Mouse (Mus musculus): Measurements from ENCODE around the gene Rps5. TPM values are rescaled to one million over a fixed set of nuclear protein-coding genes. Genes with fewer than 3 reads are reported as not detected.
"Not testable (repeated sequence)": the region's sequence is repeated elsewhere in the genome, so short reads cannot be mapped to it uniquely, and the experiment has no call there.

Rps5 gene
- 100 to 1,000 TPM; 374 to 377 TPM for total RNA-seq (2021)
- long read RNA-seq, experiment 1, transcript Rps5-201 (6 exons, 761 nt), result major isoform, 45 of 49 reads
- long read RNA-seq, experiment 1, partial matches to known transcripts, result 2 of 49 reads
- long read RNA-seq, experiment 1, other reads (novel, unspliced or antisense), result 2 of 49 reads
- long read RNA-seq, experiment 2, transcript Rps5-201 (6 exons, 761 nt), result major isoform, 43 of 46 reads
- long read RNA-seq, experiment 2, partial matches to known transcripts, result 0 of 46 reads
- long read RNA-seq, experiment 2, other reads (novel, unspliced or antisense), result 3 of 46 reads

DNA sequence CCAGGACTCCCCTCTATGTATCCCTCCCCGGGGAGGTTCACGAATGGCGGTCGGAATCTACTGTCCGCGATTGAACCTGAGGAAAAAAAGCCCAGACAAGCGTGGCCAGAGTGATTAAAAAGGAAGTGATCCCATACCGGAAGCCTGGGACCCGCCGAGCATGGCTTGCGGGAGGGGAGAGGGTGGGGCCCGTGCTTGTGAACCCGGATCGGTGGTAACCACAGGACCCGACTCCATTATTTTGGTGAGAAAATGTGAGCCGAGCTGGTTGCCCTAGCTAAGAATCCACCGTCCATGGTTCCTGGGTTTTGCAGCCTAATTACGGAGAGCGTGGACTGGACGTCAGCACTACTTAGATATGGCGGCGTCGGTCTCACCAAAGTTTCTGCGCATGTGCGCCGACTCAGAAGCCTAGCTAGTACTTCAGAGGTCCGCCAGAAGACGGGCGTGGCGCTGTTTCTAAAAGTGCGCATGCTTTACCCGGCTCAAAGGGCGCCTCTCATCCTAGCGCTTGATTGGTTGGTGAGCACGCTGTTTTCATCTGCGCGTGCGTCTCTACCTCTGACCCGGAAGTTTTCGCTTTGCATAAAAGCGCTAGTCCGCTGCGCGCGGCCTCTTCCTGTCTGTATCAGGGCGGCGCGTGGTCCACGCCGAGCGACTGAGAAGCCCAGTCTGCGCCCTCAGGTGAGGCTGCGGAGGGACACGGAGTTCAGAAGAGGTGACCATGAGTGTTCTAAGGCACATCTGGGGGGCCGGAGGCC is at the start of gene Rps5:
Rps5 (plus strand) TSS at position 586 of the 761 bp plus-strand sequence.
- peak; percentile 94 for TF ChIP-seq CTCF (IDR thresholded peaks at IDR 0.05)
- intact Hi-C loops (cut with DNase I), result loop anchor here (2.0 to 5.0 kb wide), 5 partner anchors 23 to 130 kb away; partner anchors contain the start of genes Mzf1, Ube2m and Zfp324
- peak; percentile 97 to 99 for DNase-seq (ENCODE audit: extremely low spot score in 1 of 2, low spot score in 2 of 2)
- Histone ChIP-seq H3K4me3 (peak within 1 kb of the TSS; percentile 85), H3K27ac (peak within 1 kb of the TSS; percentile 98)

DNA sequence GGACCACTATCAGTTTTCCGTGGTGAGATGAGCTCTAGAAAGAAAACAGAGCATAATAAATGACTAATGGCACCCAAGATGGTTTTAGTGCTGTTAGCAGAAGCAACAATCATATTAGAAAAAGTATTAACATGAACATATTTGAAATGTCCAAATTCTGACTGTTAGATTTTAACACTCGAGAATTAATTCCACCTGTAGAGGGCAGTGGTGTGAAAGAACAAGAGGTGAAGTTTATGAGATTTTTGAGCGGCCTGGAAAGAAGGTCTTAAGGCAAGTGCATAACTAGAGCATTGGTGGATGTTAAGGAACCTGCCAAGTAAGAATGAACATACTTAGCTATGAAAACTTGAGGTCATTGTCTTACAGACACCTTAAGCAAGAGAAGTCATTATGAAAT is 47.8 kb upstream of the Rps5 start:
- no peak for DNase-seq (ENCODE audit: extremely low spot score in 1 of 2, low spot score in 2 of 2)
- Histone ChIP-seq H3K4me3 (no peak overlapping the region), H3K27ac (no peak overlapping the region)
- peak; percentile 57 for TF ChIP-seq CTCF (IDR thresholded peaks at IDR 0.05)
- intact Hi-C loops (cut with DNase I), result no loop called here

DNA sequence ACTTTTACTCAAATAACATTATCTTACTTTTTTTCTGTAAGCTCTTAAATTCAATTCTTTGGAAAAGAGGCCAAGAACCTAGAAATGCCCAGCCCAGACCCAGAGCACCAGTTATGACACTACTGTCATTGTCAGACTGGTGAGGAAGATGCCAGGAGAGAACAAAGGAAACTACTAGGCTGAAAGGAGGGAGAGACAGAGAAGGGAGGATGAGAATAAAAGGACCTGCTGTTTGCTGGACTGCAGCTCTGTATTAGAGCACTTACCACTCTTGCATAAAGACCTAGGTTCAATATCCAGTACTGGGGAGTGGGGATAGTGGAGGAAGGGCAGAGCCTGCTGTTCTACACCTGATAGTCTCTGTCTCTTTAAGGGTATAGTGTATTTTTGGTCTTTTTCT is 42.1 kb upstream of the Rps5 start:
- no peak for DNase-seq (ENCODE audit: extremely low spot score in 1 of 2, low spot score in 2 of 2)
- no peak for TF ChIP-seq CTCF (IDR thresholded peaks at IDR 0.05)
- Histone ChIP-seq H3K27ac (no peak overlapping the region), H3K4me3 (peak overlapping the region; percentile 86; the same call in 1 of the 2 replicates)
- intact Hi-C loops (cut with DNase I), result loop anchor here (1.0 to 10.0 kb wide), 5 partner anchors 62 to 458 kb away; partner anchors contain the start of genes Zfp329 and Zfp551

DNA sequence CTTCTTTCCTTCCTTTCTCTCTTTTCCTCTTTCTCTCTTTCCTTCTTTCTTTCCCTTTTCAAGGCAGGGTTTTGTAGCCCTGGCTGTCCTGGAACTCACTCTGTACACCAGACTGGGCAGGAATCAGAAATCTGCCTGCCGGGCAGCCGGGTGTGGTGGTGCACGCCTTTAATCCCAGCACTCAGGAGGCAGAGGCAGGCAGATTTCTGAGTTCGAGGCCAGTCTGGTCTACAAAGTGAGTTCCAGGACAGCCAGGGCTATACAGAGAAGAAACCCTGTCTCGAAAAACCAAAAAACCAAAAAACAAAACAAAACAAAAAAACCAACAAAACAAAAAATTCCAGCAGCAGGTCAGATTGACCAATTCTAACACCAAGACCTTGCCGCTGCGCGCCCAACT is 41.6 kb upstream of the Rps5 start:
- intact Hi-C loops (cut with DNase I), result loop anchor here (1.0 to 10.0 kb wide), 5 partner anchors 62 to 458 kb away; partner anchors contain the start of genes Zfp329 and Zfp551
- H3K27ac ChIP-seq, result peak overlapping the region; percentile 74; the same call in 1 of the 2 replicates
- DNase-seq (ENCODE audit: extremely low spot score in 1 of 2, low spot score in 2 of 2), result not testable (repeated sequence)
- peak overlapping the region; percentile 86 for H3K4me3 ChIP-seq

DNA sequence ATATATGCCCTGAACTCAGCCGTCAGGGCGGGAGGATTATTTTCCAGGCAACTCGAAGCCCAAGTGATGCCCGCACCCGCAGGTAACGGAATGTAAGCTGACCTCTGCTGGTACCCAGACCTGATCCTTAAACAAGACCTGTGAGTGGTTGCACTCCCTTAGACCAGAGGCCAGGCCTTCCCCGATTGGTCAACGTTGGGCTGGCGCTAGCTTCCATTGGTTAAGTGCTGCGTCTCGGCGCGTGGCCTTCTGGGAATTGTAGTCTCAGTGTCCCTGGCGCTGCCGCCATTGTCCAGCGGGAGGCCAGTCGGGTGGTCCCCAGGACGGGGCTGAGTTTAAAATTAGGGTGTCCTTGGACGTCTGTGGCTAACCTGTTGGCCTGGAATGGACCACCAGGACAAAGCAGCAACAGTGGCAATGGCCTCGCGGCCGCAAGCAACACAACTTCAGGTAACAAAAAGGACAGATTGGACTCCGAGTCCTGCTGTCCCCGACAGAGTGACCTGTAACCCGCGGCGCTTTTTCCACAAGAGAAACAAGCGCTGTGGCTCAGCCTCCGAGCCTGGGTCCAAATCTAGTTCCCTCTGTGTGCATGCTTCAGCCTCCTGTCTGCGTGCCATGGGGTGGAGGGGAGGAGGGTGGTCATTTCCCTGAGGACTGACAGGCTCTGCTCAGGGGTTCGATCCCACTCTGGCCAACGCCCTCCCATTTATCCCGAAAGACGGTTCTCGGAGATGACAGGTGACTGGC is 41.0 kb upstream of the Rps5 start, which contains the start of gene Zfp128:
Zfp128 (plus strand) TSS at position 267 of the 750 bp plus-strand sequence.
- intact Hi-C loops (cut with DNase I), result loop anchor here (1.0 to 10.0 kb wide), 6 partner anchors 16 to 459 kb away; partner anchors contain the start of genes Zfp329, Zfp551 and Zscan22
- peak; percentile 94 to 95 for DNase-seq (ENCODE audit: extremely low spot score in 1 of 2, low spot score in 2 of 2)
- TF ChIP-seq CTCF (IDR thresholded peaks at IDR 0.05), result peak; percentile 24

DNA sequence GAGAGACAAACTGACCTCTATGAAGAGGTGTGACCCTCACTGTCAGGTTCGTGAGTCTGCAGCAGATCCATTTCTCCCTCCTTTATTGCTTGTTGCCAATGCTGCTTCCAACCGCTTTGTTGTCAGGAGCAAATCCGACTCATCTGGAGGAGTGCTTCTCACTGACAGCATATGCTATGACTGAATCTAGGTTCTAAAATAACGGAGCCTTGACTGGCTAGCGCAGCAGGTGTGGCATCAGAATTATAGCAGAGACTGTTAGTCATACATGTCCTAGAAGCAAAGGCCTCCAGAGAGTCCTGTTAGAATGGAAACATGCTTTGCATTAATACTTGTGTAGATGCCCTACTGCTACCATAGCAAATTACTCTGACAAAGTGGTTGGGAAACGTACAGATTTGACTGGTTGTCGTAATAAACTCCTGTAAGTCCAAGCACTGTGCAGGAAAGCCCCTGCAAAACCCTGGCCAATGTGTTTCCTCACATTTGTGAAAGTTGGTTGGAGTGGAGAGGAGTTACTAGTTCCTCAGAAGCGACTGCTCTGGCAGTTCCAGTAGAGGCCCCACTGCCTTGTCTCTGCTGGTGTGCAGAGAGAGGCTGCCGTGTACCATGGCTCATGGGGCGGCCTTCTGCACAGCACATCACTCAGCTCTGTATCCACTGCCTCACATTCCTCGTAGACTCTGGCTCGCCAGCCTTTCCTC is 35.4 kb upstream of the Rps5 start:
- no peak for TF ChIP-seq CTCF (IDR thresholded peaks at IDR 0.05)
- no peak for DNase-seq (ENCODE audit: extremely low spot score in 1 of 2, low spot score in 2 of 2)
- intact Hi-C loops (cut with DNase I), result loop anchor here (10.0 kb wide), 1 partner anchor 402 kb away; no protein-coding TSS in a partner anchor
- H3K27ac ChIP-seq, result no peak overlapping the region
- H3K4me3 ChIP-seq, result no peak overlapping the region

More for the DNA sequence above, 41.0 kb upstream of the Rps5 start, which contains the start of gene Zfp128:
- peak within 1 kb of the TSS; percentile 78 for H3K27ac ChIP-seq
- H3K4me3 ChIP-seq, result peak within 1 kb of the TSS; percentile 86

DNA sequence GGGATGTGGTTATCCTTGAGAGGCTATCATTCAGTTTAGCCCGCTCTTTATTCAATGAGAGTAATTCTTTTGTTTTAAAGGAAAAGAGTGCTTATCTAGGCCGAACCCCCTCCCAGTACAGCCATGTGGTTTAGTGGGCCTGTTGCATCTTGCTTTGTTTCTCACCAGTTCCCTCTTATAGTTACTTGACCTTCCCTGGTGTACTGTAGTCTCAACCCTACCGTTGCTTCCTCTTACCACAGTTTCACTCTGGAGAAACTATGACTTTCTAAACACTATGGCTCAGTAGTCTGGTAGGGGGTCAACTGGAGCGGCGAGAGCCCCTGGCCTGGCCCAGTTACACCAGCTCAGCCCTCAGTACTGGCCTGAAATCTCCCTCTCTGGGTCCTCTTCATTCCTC is 34.5 kb upstream of the Rps5 start:
- no peak overlapping the region for H3K27ac ChIP-seq
- TF ChIP-seq CTCF (IDR thresholded peaks at IDR 0.05), result no peak
- DNase-seq (ENCODE audit: extremely low spot score in 1 of 2, low spot score in 2 of 2), result no peak
- H3K4me3 ChIP-seq, result no peak overlapping the region
- intact Hi-C loops (cut with DNase I), result loop anchor here (10.0 kb wide), 1 partner anchor 403 kb away; no protein-coding TSS in a partner anchor

DNA sequence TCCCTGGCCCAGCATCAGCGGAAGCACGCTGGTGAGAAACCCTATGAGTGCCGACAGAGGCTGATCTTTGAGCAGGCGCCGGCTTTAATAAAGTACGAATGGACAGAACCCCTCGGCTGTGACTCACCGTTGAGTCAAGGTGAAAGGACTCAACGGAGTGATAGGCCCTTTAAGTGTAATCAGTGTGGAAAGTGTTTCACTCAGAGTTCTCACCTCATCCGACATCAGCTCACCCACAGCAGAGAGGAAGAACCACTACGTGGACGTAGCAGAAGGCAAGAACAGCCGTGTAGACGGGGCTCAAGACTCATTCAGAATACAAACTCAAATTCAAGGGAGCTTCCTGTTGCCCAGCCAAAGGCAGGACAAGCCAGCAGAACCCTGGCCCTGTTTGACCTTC is 31.2 kb upstream of the Rps5 start:
- intact Hi-C loops (cut with DNase I), result loop anchor here (10.0 kb wide), 1 partner anchor 384 kb away; the partner anchor contains the start of genes Lig1 and Zswim9
- no peak for DNase-seq (ENCODE audit: extremely low spot score in 1 of 2, low spot score in 2 of 2)
- Histone ChIP-seq H3K27ac (no peak overlapping the region), H3K4me3 (no peak overlapping the region)
- no peak for TF ChIP-seq CTCF (IDR thresholded peaks at IDR 0.05)

DNA sequence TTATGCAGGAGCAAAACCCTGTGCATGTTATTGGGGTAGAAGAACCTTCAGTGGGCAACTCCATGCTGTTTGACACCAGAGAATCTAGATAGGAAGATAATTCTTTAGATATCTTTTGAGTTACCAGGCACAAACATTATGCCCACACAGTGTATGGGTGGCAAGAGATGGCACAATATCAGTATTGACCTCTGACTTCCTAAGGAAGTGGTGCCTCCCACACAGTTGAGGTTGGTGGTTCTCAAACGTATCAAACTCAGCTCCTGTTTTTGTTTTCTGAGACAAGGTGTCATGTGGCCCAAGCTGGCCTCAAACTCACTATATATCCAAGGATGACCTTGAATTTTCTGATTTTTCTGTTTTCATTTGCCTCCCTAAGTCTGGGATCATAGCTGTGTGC is 30.8 kb upstream of the Rps5 start:
- no peak for DNase-seq (ENCODE audit: extremely low spot score in 1 of 2, low spot score in 2 of 2)
- no peak for TF ChIP-seq CTCF (IDR thresholded peaks at IDR 0.05)
- Histone ChIP-seq H3K27ac (no peak overlapping the region), H3K4me3 (no peak overlapping the region)
- intact Hi-C loops (cut with DNase I), result loop anchor here (10.0 kb wide), 1 partner anchor 383 kb away; the partner anchor contains the start of genes Lig1 and Zswim9

DNA sequence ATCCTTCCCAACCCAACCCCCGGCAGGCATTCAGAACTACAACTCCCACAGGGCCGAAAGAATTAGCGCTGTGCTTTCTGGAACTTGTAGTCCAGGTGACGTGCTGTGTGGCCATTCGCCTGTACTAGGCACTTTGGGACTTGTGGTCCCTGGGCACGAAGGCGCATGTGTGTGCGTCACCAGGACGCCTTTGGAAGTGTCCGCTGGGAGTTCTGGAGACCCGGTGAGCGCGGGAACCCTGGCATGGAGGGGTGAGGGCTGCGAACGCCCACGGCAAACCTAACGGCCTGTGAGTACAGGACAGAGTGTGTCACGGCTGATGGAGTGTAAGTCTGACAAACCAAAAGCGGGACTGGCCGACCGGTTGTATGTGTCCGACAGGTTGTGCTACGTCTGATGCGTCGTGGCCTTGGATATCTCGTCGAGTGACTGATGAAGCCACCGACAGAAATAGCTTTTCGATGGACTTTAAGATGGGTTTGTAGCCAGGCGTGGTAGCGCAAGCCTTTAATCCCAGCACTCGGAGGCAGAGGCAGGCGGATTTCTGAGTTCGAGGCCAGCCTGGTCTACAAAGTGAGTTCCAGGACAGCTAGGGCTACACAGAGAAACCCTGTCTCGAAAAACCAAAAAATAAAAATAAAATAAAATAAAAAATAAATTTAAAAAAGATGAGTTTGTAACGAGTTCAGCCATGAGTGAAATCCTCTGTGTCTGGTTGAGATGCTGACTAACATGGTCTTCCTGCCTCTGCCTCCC is 24.3 kb upstream of the Rps5 start, which contains the start of gene Zscan22:
Zscan22 (plus strand) TSS at position 161 of the 756 bp plus-strand sequence.
- peak; percentile 3; the same call in 1 of the 2 replicates for TF ChIP-seq CTCF (IDR thresholded peaks at IDR 0.05)
- peak within 1 kb of the TSS; percentile 73 for H3K27ac ChIP-seq
- intact Hi-C loops (cut with DNase I), result loop anchor here (1.0 to 10.0 kb wide), 3 partner anchors 17 to 377 kb away; partner anchors contain the start of genes Lig1, Rps5, Zfp128 and Zswim9

More for the DNA sequence above, 24.3 kb upstream of the Rps5 start, which contains the start of gene Zscan22:
- H3K4me3 ChIP-seq, result peak within 1 kb of the TSS; percentile 69
- DNase-seq (ENCODE audit: extremely low spot score in 1 of 2, low spot score in 2 of 2), result peak; percentile 92 to 93

All from left cerebral cortex, adult 2 months (tissue).